Mouse (Mus musculus): ENCODE results near the gene Mrc1.

DNA sequence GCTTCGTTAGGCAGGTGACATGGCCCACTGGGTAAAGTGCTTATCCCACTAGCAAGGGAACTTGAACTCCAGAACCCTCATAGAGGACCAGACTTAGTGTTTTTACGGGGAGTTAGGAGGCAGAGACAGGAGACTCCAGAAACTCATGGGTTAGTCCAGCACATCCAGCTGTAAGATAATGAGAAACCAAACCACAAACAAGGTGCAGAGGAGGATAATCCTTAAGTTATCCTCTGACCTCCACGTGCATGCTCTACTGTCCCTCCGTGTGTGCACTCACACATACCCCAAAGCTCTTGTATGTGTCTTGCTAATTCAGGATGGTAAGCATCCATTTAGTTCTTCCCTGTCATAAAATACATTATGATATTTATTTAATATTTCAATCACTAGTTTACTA is 37.6 kb upstream of the Mrc1 start:
- TF ChIP-seq BHLHE40 (IDR thresholded peaks at IDR 0.05; ENCODE audit: borderline replicate concordance, low read depth, low read length) (no peak), POLR2A (IDR thresholded peaks at IDR 0.05; ENCODE audit: control insufficient read depth in 1 of 2, insufficient read depth in 1 of 2, low read depth in 1 of 2, low read length in 2 of 2, poor library complexity in 1 of 2) (no peak), ZNF384 (IDR thresholded peaks at IDR 0.05; ENCODE audit: low read depth, low read length) (no peak), E2F4 (IDR thresholded peaks at IDR 0.05; ENCODE audit: borderline replicate concordance, low read depth, low read length) (no peak), CTCF (IDR thresholded peaks at IDR 0.05 in 2 of 3, conservative IDR thresholded peaks at IDR 0.05 in 1 of 3; ENCODE audit: control insufficient read depth in 1 of 3, insufficient read depth in 1 of 3, low read depth in 2 of 3, low read length in 3 of 3, poor library complexity in 1 of 3, severe bottlenecking in 1 of 3) (no peak), ELF1 (IDR thresholded peaks at IDR 0.05; ENCODE audit: low read depth, low read length) (no peak), MEF2A (IDR thresholded peaks at IDR 0.05; ENCODE audit: extremely low read depth, insufficient replicate concordance, low read depth, low read length, poor library complexity, severe bottlenecking) (no peak), ETS1 (IDR thresholded peaks at IDR 0.05; ENCODE audit: low read depth, low read length) (no peak), ZMIZ1 (IDR thresholded peaks at IDR 0.05; ENCODE audit: low read depth, low read length) (no peak), GATA1 (IDR thresholded peaks at IDR 0.05; ENCODE audit: low read depth, low read length) (peak; percentile 58; the same call in 1 of the 2 replicates), SMC3 (IDR thresholded peaks at IDR 0.05; ENCODE audit: low read depth, low read length) (no peak), USF1 (IDR thresholded peaks at IDR 0.05; ENCODE audit: low read depth, low read length) (no peak)

Measured in MEL (cell line).